Mouse (Mus musculus) heart, embryonic 12.5 days (tissue): ENCODE measurements around the gene Sppl3. TPM values are rescaled to one million over a fixed set of nuclear protein-coding genes. Genes with fewer than 3 reads are reported as not detected.

Source experiments
- ATAC-seq: fragments of 200-750 bp; cut with Nextera tagmentation; 2 replicates; pipeline ENCODE4 v1.8.0; 2017; ENCODE audit warnings: moderate TSS enrichment, moderate library complexity; ENCODE audit not compliant: insufficient number of reproducible peaks, low FRiP score
- H3K27ac ChIP-seq: fragments of 300-500 bp; sonication (generic); 2 replicates; pipeline ENCODE4 v1.5.1; 2016; ENCODE audit warnings: mild to moderate bottlenecking, moderate library complexity; ENCODE audit not compliant: poor library complexity, severe bottlenecking
- H3K27me3 ChIP-seq: fragments of 300-500 bp; sonication (generic); replicated peaks from 2 replicates; pipeline ENCODE4 v1.6.1; 2016; ENCODE audit warnings: mild to moderate bottlenecking, moderate library complexity
- H3K36me3 ChIP-seq: fragments of 300-500 bp; sonication (generic); 2 replicates; pipeline ENCODE4 v1.6.1; 2016; ENCODE audit warnings: mild to moderate bottlenecking, moderate library complexity
- H3K4me1 ChIP-seq: fragments of 300-500 bp; sonication (generic); replicated peaks from 2 replicates; pipeline ENCODE4 v1.6.1; 2016; ENCODE audit warnings: mild to moderate bottlenecking
- H3K4me2 ChIP-seq: fragments of 300-500 bp; sonication (generic); 2 replicates; pipeline ENCODE4 v1.6.1; 2016; ENCODE audit warnings: mild to moderate bottlenecking, moderate library complexity
- H3K4me3 ChIP-seq: fragments of 300-500 bp; sonication (generic); 2 replicates; pipeline ENCODE4 v1.5.1; 2016; ENCODE audit warnings: mild to moderate bottlenecking
- H3K9ac ChIP-seq: fragments of 300-500 bp; sonication (generic); 2 replicates; pipeline ENCODE4 v1.6.1; 2016; ENCODE audit warnings: mild to moderate bottlenecking, moderate library complexity
- H3K9me3 ChIP-seq: fragments of 300-500 bp; sonication (generic); replicated peaks from 2 replicates; pipeline ENCODE4 v1.6.1; 2016; ENCODE audit warnings: mild to moderate bottlenecking, moderate library complexity
- WGBS: fragments of 180-500 bp; shearing (Covaris S2); methylation state at CpG from one replicate; pipeline ENCODE4 v1.1.7; 2016; 5-methylcytosine and 5-hydroxymethylcytosine counted together
- polyA plus RNA-seq: library from polyadenylated mRNA; unstranded; fragments of >200 nt; fragmentation: Nextera tagmentation; extraction: Ambion mirVana; gene quantifications from 2 replicates; pipeline ENCODE4 v1.2.1, GENCODE M21; 2016

Sppl3 gene
- polyA plus RNA-seq, 1 experiment from 2014 or later = 18.2 TPM

DNA sequence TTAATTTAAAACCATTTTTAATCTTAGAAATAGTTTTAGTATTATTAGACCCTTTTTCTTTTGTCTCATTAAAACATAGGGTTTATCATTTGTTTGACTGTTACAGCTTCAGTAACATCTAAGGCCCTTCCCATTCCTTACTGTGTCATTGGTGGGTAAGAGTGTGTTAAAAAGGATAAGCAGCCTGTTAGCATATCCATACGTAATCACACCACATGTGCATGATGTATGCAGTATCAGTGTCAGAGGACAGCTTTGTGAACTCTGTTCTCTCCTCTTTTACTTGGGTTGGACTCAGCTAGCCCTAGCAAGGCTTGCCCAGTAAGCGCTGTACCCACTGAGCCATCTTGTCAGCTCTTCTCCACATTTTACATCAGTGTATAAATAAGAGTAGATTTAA, 26.2 kb downstream of the Sppl3 start:
- H3K27me3 ChIP-seq = no peaks in the 10 kb centered on the region
- H3K4me1 ChIP-seq = peaks cover 34% of the 10 kb centered on the region
- WGBS = 84% methylated on average over 2 of the region's 2 CpGs
- no peak for ATAC-seq
- no peaks in the 10 kb centered on the region for H3K9me3 ChIP-seq
- no peak overlapping the region for H3K27ac ChIP-seq
- H3K4me2 ChIP-seq = no peak overlapping the region
- no peak overlapping the region for H3K4me3 ChIP-seq
- H3K9ac ChIP-seq = no peak overlapping the region
- H3K36me3 ChIP-seq = no peaks in the 10 kb centered on the region

DNA sequence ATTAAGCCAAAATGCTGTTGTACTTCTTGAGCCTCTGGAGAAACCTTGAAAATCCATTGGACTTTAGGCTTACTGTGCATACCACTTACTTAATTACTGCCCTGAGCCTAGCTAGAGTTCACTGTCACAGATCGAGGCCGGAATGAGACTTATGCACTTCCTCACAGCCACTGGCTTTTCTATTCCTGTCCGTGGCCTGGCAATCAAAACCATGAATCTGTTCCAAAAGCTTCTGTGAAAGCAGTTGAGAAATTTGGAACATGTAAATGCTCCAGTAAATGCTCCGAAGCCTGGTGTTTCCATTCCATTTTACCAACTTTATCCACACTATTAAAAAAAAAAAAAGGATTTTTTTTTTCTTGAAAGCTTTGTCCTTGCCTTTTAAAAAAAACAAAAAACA, 29.8 kb downstream of the Sppl3 start:
- Histone ChIP-seq H3K36me3 (peaks cover 4% of the 10 kb centered on the region), H3K27ac (no peak overlapping the region), H3K4me1 (peaks cover 28% of the 10 kb centered on the region), H3K9me3 (no peaks in the 10 kb centered on the region), H3K27me3 (no peaks in the 10 kb centered on the region), H3K4me3 (no peak overlapping the region), H3K4me2 (no peak overlapping the region), H3K9ac (no peak overlapping the region)
- 71% methylated on average over 4 of the region's 4 CpGs for WGBS
- ATAC-seq = no peak

DNA sequence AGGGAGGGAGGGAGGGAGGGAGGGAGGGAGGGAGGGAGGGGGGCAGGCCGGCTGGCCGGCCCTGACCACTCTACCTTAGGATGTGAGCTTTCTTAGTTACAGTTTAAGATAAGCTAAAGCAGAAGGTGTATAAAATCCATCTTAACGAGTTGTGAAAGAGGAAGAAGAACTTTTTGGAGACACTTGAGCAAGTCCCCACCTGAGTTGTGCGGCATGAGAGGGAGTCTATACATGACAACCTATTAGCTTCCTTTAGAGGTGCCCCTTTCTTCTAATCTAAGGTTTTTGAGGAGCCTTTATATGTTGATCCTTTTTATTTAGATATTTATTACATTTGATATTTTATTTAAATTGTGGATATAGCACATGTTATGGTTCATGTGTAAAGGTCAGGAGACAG, 32.7 kb downstream of the Sppl3 start:
- peaks cover 4% of the 10 kb centered on the region for H3K36me3 ChIP-seq
- WGBS = 88% methylated on average over 4 of the region's 4 CpGs
- no peak overlapping the region for H3K9ac ChIP-seq
- no peaks in the 10 kb centered on the region for H3K9me3 ChIP-seq
- ATAC-seq = no peak
- H3K27me3 ChIP-seq = no peaks in the 10 kb centered on the region
- H3K4me2 ChIP-seq = no peak overlapping the region
- H3K27ac ChIP-seq = no peak overlapping the region
- H3K4me1 ChIP-seq = peaks cover 23% of the 10 kb centered on the region
- H3K4me3 ChIP-seq = no peak overlapping the region

- no peak for ATAC-seq
- Histone ChIP-seq H3K9me3 (no peaks in the 10 kb centered on the region), H3K27ac (no peak overlapping the region), H3K4me3 (no peak overlapping the region), H3K4me1 (peaks cover 27% of the 10 kb centered on the region), H3K4me2 (no peak overlapping the region), H3K36me3 (peaks cover 4% of the 10 kb centered on the region), H3K9ac (no peak overlapping the region), H3K27me3 (no peaks in the 10 kb centered on the region)
- WGBS = 84% methylated on average over 2 of the region's 2 CpGs
Observed at GRCm38 (mm10) chr5:115045146-115045677, 34.3 kb downstream of the Sppl3 start.

GRCm38 (mm10) chr5:115049692-115050091, 38.8 kb downstream of the Sppl3 start:
- H3K36me3 ChIP-seq = peaks cover 4% of the 10 kb centered on the region; the same call in 1 of the 2 replicates
- H3K4me3 ChIP-seq = no peak overlapping the region
- 89% methylated on average over 6 of the region's 6 CpGs for WGBS
- ATAC-seq = no peak
- peaks cover 67% of the 10 kb centered on the region for H3K4me1 ChIP-seq
- H3K4me2 ChIP-seq = no peak overlapping the region
- H3K9ac ChIP-seq = no peak overlapping the region
- no peak overlapping the region for H3K27ac ChIP-seq
- no peaks in the 10 kb centered on the region for H3K9me3 ChIP-seq
- no peaks in the 10 kb centered on the region for H3K27me3 ChIP-seq

DNA sequence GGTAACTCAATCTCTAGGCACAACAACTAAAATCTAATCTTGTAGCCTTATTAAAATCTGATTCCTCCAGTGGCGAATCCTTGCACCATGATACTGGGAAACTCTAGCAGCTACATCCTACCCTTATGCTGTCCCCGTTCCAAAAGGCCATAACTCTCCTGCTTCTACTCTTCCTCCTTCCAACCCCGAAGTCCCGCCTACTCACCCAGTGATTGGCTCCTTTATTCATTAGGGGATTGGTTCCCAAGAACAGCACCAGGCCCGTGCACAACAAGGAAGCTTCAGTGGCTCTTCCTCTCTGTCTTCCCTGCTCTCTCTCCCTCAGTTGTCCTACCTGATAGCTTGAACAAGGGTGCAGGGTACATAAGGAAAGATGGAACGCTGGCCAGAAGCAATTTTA, 39.8 kb downstream of the Sppl3 start:
- Histone ChIP-seq H3K27me3 (no peaks in the 10 kb centered on the region), H3K4me1 (peaks cover 68% of the 10 kb centered on the region), H3K4me2 (no peak overlapping the region), H3K9ac (no peak overlapping the region), H3K4me3 (no peak overlapping the region), H3K9me3 (no peaks in the 10 kb centered on the region), H3K27ac (no peak overlapping the region), H3K36me3 (no peaks in the 10 kb centered on the region)
- no peak for ATAC-seq
- 76% methylated on average over 6 of the region's 6 CpGs for WGBS

DNA sequence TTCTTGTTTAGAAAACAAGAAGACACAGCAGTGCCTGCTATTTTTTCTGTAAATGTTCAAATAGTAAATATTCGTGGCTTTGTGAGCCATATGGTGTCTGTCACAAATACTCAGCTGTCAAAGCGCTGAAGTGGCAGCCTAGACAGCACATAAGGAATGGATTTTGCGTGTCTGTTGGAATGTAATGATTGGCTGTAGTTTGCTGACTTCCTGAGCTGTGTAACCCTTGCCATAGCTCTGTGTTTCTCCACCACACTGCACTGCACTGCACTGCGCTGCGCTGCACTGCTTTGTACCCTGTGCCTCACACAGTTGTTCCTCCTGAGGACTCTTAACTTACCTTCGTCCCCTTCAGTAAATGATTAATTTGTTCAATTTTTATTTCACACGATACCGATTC, 41.6 kb downstream of the Sppl3 start:
- 68% methylated on average over 8 of the region's 8 CpGs for WGBS
- Histone ChIP-seq H3K27ac (no peak overlapping the region), H3K4me3 (no peak overlapping the region), H3K36me3 (no peaks in the 10 kb centered on the region), H3K4me1 (peaks cover 80% of the 10 kb centered on the region), H3K9ac (no peak overlapping the region), H3K4me2 (no peak overlapping the region), H3K27me3 (no peaks in the 10 kb centered on the region), H3K9me3 (no peaks in the 10 kb centered on the region)
- ATAC-seq = no peak

DNA sequence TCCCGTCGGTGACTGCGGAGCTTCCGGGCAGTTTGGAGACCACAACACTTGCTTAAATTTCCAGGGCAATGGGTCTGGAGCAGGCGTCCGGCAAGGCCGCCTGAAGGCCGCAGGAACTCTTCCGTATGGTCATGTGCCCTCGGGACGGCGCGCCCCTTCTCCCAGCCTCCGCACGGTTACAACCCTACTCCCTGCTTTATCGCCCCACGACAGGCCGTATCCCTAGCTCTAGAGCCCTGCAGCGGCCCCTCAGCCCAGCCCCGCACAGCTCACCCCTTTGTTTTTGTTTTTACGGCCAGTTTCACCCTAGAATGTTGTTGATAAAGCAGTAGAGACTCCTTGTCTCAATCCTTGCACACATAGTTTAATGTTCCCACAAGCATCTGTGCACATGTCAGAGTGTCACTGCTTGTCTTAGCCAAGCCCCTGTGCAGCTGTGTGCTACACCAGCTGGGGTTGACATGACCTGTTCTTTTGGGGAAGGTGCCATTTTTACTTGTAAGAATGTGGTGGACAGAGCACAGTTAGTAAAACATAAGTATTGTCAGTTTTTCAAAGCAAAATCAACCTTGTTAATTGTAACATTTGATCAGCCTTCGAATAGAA, 43.0 kb downstream of the Sppl3 start:
- WGBS = 74% methylated on average over 22 of the region's 22 CpGs
- Histone ChIP-seq H3K27me3 (no peaks in the 10 kb centered on the region), H3K36me3 (no peaks in the 10 kb centered on the region), H3K4me3 (no peak overlapping the region), H3K9me3 (no peaks in the 10 kb centered on the region), H3K27ac (peak overlapping the region; percentile 27; the same call in 1 of the 2 replicates), H3K9ac (0 out of 2 replicates have a peak overlapping the region, but pooled peaks have one; percentile 14), H3K4me2 (no peak overlapping the region), H3K4me1 (peaks cover 78% of the 10 kb centered on the region)
- peak; percentile 84 for ATAC-seq

GRCm38 (mm10) chr5:115055418-115055817, 44.5 kb downstream of the Sppl3 start:
- peak; percentile 63 for ATAC-seq
- no peak overlapping the region for H3K9ac ChIP-seq

GRCm38 (mm10) chr5:115057153-115057552, 46.2 kb downstream of the Sppl3 start:
- ATAC-seq = peak; percentile 67
- Histone ChIP-seq H3K9me3 (no peaks in the 10 kb centered on the region), H3K4me2 (no peak overlapping the region), H3K36me3 (peaks cover 9% of the 10 kb centered on the region), H3K4me1 (peaks cover 68% of the 10 kb centered on the region), H3K9ac (no peak overlapping the region), H3K4me3 (no peak overlapping the region), H3K27me3 (no peaks in the 10 kb centered on the region), H3K27ac (no peak overlapping the region)
- WGBS = 76% methylated on average over 4 of the region's 4 CpGs

More at GRCm38 (mm10) chr5:115055418-115055817, 44.5 kb downstream of the Sppl3 start:
- Histone ChIP-seq H3K27me3 (no peaks in the 10 kb centered on the region), H3K4me2 (peak overlapping the region; percentile 7; the same call in 1 of the 2 replicates), H3K27ac (peak overlapping the region; percentile 60), H3K36me3 (no peaks in the 10 kb centered on the region), H3K4me1 (peaks cover 80% of the 10 kb centered on the region), H3K4me3 (no peak overlapping the region), H3K9me3 (no peaks in the 10 kb centered on the region)
- 27% methylated on average over 6 of the region's 6 CpGs for WGBS

DNA sequence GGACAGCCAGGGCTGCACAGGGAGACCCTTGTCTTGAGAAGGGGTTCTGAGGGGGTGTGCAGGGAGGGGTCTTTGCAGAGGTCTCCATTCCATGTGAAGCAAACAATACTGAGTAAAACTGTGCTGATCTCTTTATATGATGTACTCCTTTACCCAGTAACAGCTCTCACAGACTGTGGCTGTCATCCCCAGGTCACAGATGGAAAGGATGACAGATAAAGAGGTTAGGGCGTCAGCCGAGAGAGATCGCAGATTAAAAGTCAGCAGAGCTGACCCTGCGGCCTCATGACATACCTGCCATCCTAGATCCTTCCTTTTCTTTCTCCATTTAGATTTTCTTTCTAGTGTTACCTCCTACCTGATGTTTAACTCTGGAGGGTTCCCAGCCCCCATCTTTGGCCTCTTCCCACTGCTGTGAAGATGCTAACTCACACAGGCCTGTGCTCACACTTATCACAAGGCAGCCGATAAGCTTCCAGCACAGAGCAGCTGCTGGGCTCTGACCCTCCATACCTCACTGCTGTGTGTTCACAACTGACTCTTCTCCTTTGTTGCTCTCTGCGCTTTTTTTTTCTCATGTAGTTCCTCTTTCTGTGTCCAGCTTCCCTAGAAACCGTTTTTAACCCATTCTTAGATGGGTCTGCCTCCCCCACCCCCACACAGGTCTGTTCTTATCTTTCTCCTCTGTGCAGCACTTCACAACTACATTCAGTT, 47.8 kb downstream of the Sppl3 start:
- WGBS = 21% methylated on average over 7 of the region's 7 CpGs
- H3K9me3 ChIP-seq = no peaks in the 10 kb centered on the region
- peaks cover 54% of the 10 kb centered on the region for H3K4me1 ChIP-seq
- H3K4me2 ChIP-seq = 0 out of 2 replicates have a peak overlapping the region, but pooled peaks have one; percentile 27
- H3K36me3 ChIP-seq = peaks cover 11% of the 10 kb centered on the region
- peak; percentile 83 for ATAC-seq
- peak overlapping the region; percentile 60 for H3K27ac ChIP-seq
- H3K4me3 ChIP-seq = no peak overlapping the region
- H3K27me3 ChIP-seq = no peaks in the 10 kb centered on the region
- no peak overlapping the region for H3K9ac ChIP-seq
